Mouse (Mus musculus) megakaryocyte progenitor cell, adult 5-6 weeks (primary cell): ENCODE data around the gene Sp2. TPM values are rescaled to one million over a fixed set of nuclear protein-coding genes. Genes with fewer than 3 reads are reported as not detected.

Experiments used
- ATAC-seq: replicated peaks from 2 replicates; pipeline ENCODE4 v1.8.0; 2016; ENCODE audit warnings: mild to moderate bottlenecking, moderate TSS enrichment, inconsistent platforms; ENCODE audit not compliant: poor library complexity
- total RNA-seq, 2 experiments: library from RNA; stranded (forward) in 1 of 2; stranded (reverse) in 1 of 2; fragments of 157-497, 149-512 nt in 1 of 2; fragments of 200-1000 nt in 1 of 2; gene quantifications; 2 replicates each; pipeline versions ENCODE4 v1.2.3 to v1.2.4; 2015 to 2017

Gene Sp2
- 21.0 and 27.4 TPM in 2 replicates for total RNA-seq (2015)
- total RNA-seq (2017): 2.3 and 2.8 TPM in 2 replicates

- no peak for ATAC-seq
These were observed at the start of gene Sp2 for GRCm38 (mm10) chr11:96982859-96983258. Sp2 (minus strand) TSS chr11:96982959.

GRCm38 (mm10) chr11:97032499-97032898, 49.7 kb upstream of the Sp2 start:
- ATAC-seq: no peak

- no peak for ATAC-seq
These were observed 49.2 kb upstream of the Sp2 start for GRCm38 (mm10) chr11:97031977-97032376.

- no peak for ATAC-seq
These were observed 47.7 kb upstream of the Sp2 start for GRCm38 (mm10) chr11:97030426-97030825.

GRCm38 (mm10) chr11:97029686-97030417, 47.1 kb upstream of the Sp2 start, which contains the start of gene Scrn2:
Scrn2 (plus strand) TSS chr11:97029938.
- peak; percentile 92 for ATAC-seq

GRCm38 (mm10) chr11:97025721-97026344, 43.1 kb upstream of the Sp2 start:
- ATAC-seq: peak; percentile 79

- ATAC-seq: no peak
These were observed 42.2 kb upstream of the Sp2 start for GRCm38 (mm10) chr11:97024977-97025376.

GRCm38 (mm10) chr11:97021873-97022484, 39.2 kb upstream of the Sp2 start:
- peak; percentile 71 for ATAC-seq

GRCm38 (mm10) chr11:97021121-97021765, 38.5 kb upstream of the Sp2 start:
- no peak for ATAC-seq

- ATAC-seq: no peak
These were observed 36.6 kb upstream of the Sp2 start for GRCm38 (mm10) chr11:97019345-97019708.

GRCm38 (mm10) chr11:97018583-97019344, 36.0 kb upstream of the Sp2 start:
- no peak for ATAC-seq

GRCm38 (mm10) chr11:97017696-97018582, 35.2 kb upstream of the Sp2 start:
- ATAC-seq: no peak

- ATAC-seq: no peak
These were observed 30.4 kb upstream of the Sp2 start, which contains the start of gene Sp6 for GRCm38 (mm10) chr11:97013121-97013670. Sp6 (plus strand) TSS chr11:97013394.

GRCm38 (mm10) chr11:97009198-97009790, 26.5 kb upstream of the Sp2 start:
- ATAC-seq: no peak

GRCm38 (mm10) chr11:97007093-97007794, 24.5 kb upstream of the Sp2 start:
- no peak for ATAC-seq

- 0 out of 2 replicates have a peak, but pooled peaks have one; percentile 21 for ATAC-seq
These were observed 20.4 kb upstream of the Sp2 start for GRCm38 (mm10) chr11:97003170-97003569.

- ATAC-seq: no peak; the same call in 1 of the 2 replicates
These were observed 14.7 kb upstream of the Sp2 start for GRCm38 (mm10) chr11:96997380-96997956.
